Mouse (Mus musculus): ENCODE measurements around the gene Ctsh.

- TF ChIP-seq CTCF (IDR thresholded peaks at IDR 0.05; ENCODE audit: borderline replicate concordance, insufficient read depth, low read length) (no peak), POLR2A (IDR thresholded peaks at IDR 0.05; ENCODE audit: low read depth, low read length) (no peak)
Measured at GRCm38 (mm10) chr9:90087906-90088485, 34.0 kb downstream of the Ctsh start.
